12 mouse cellular contexts compared by ENCODE assay signal in the genomic region with DNA sequence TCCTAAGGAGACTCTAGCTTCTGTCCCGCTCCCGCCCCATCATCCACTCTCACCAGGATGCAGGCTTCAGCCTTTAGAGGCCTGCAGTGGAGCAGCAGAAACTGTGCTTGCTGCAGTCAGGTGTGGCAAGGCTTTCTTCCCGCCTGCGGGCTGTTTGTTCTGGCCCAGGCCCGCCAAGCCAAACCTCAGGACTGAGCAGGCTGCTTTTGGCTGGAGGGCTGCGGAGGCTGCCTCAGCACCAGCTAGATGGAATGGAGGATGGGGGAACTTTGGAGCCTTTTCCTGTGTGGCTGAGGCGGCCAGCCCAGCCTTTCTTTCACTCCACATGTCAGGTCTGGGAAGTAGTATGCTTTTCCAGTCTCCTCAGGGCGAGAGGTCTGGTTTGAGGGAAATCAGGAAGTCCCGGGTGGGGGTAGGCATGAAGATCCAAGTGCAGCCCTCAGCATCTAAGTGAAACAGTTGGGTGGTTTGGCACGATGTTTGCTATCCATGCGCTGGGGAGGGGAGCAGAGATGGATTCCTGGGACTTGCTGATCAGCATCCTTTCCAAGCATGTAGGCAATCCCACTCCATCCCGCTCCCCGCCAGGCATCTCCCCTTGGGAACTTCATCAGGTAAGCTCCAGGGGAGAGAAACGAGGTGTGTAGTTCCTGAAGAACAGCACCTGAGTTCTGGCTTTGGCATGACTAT. TPM values are rescaled to one million over a fixed set of nuclear protein-coding genes. Genes with fewer than 3 reads are reported as not detected.
A peak's percentile ranks its signal among the peaks of the same experiment; 100 is the strongest.
DNase-seq lines count a peak whose midpoint lies in the region; ATAC-seq and TF ChIP-seq lines count a peak whose summit lies in the region.
"Had no signal": no experiment of that assay in that cellular context is flagged by ENCODE, and none has a peak within 500 bp of the region (broad histone marks: within the 10 kb centered on the region; RNA-seq: fewer than 3 reads in every experiment).

No protein-coding gene starts in this region.

- no peak overlapping the region for H3K4me2 ChIP-seq in liver, embryonic 12.5 days
- no peak overlapping the region for H3K4me2 ChIP-seq in liver, postnatal 0 days (ENCODE audit: low read depth, low read length)
- no peak overlapping the region for H3K4me2 ChIP-seq in limb, embryonic 14.5 days (replicated peaks; ENCODE audit: low read depth, low read length, severe bottlenecking)
- H3K4me2 ChIP-seq: liver, embryonic 15.5 days had no signal

- no peak for TF ChIP-seq CTCF in liver, postnatal 0 days (IDR thresholded peaks at IDR 0.05; ENCODE audit: low read depth)

- 0 out of 2 replicates have a peak overlapping the region, but pooled peaks have one; percentile 22 for H3K9ac ChIP-seq in liver, embryonic 12.5 days
- H3K9ac ChIP-seq in liver, postnatal 0 days (replicated peaks): no peak overlapping the region
- no peak overlapping the region for H3K9ac ChIP-seq in limb, embryonic 14.5 days (ENCODE audit: low read depth, low read length, severe bottlenecking)
- H3K9ac ChIP-seq: liver, embryonic 15.5 days had no signal

- H3K36me3 ChIP-seq in liver, embryonic 12.5 days: no peaks in the 10 kb centered on the region
- no peaks in the 10 kb centered on the region for H3K36me3 ChIP-seq in liver, postnatal 0 days (replicated peaks; ENCODE audit: insufficient read depth, low read length)
- no peaks in the 10 kb centered on the region for H3K36me3 ChIP-seq in embryonic facial prominence, embryonic 10.5 days (replicated peaks)
- no peaks in the 10 kb centered on the region for H3K36me3 ChIP-seq in limb, embryonic 14.5 days (ENCODE audit: control insufficient read depth, insufficient read depth, low read length)
- H3K36me3 ChIP-seq: liver, embryonic 15.5 days had no signal

- no peak overlapping the region for H3K4me3 ChIP-seq in liver, embryonic 12.5 days
- no peak overlapping the region for H3K4me3 ChIP-seq in liver, postnatal 0 days (ENCODE audit: low read depth, low read length)
- H3K4me3 ChIP-seq in embryonic facial prominence, embryonic 10.5 days: no peak overlapping the region
- H3K4me3 ChIP-seq in limb, embryonic 14.5 days (replicated peaks; ENCODE audit: low read length): no peak overlapping the region
- H3K4me3 ChIP-seq: erythroblast, embryonic 14.5 days; liver, embryonic 15.5 days had no signal

- peaks cover 7% of the 10 kb centered on the region; the same call in 1 of the 2 replicates for H3K4me1 ChIP-seq in liver, embryonic 12.5 days
- no peaks in the 10 kb centered on the region for H3K4me1 ChIP-seq in liver, postnatal 0 days (ENCODE audit: insufficient read depth)
- peaks cover 12% of the 10 kb centered on the region for H3K4me1 ChIP-seq in embryonic facial prominence, embryonic 10.5 days
- H3K4me1 ChIP-seq in limb, embryonic 14.5 days (ENCODE audit: control insufficient read depth, insufficient read depth, low read length): no peaks in the 10 kb centered on the region
- H3K4me1 ChIP-seq: liver, embryonic 15.5 days had no signal

- ATAC-seq in liver, embryonic 12.5 days: no peak
- no peak for ATAC-seq in liver, postnatal 0 days
- ATAC-seq in granulocyte monocyte progenitor cell, adult 5-6 weeks (replicated peaks; ENCODE audit: poor library complexity, severe bottlenecking): peak; percentile 38
- ATAC-seq in limb, embryonic 14.5 days (ENCODE audit: low FRiP score, low read depth): peak; percentile 50

- TF ChIP-seq EP300 in liver, postnatal 0 days (IDR thresholded peaks at IDR 0.05; ENCODE audit: low read depth): no peak

- 66% methylated on average over 14 of the region's 14 CpGs for WGBS in liver, embryonic 12.5 days (ENCODE audit: insufficient replicate concordance)
- WGBS in liver, postnatal 0 days (ENCODE audit: insufficient replicate concordance): 68% methylated on average over 14 of the region's 14 CpGs
- 63% methylated on average over 14 of the region's 14 CpGs for WGBS in embryonic facial prominence, embryonic 10.5 days
- WGBS in limb, embryonic 14.5 days: 59% methylated on average over 14 of the region's 14 CpGs

- no peaks in the 10 kb centered on the region for H3K27me3 ChIP-seq in liver, embryonic 12.5 days (replicated peaks)
- no peaks in the 10 kb centered on the region for H3K27me3 ChIP-seq in liver, postnatal 0 days (ENCODE audit: insufficient read depth, low read length)
- H3K27me3 ChIP-seq in embryonic facial prominence, embryonic 10.5 days (replicated peaks; ENCODE audit: low read depth, poor library complexity, severe bottlenecking): no peaks in the 10 kb centered on the region
- no peaks in the 10 kb centered on the region for H3K27me3 ChIP-seq in limb, embryonic 14.5 days (ENCODE audit: control insufficient read depth, insufficient read depth, low read length)
- H3K27me3 ChIP-seq: liver, embryonic 15.5 days had no signal

- no peak overlapping the region for H3K27ac ChIP-seq in liver, embryonic 12.5 days
- H3K27ac ChIP-seq in liver, postnatal 0 days (ENCODE audit: low read depth): no peak overlapping the region
- H3K27ac ChIP-seq in embryonic facial prominence, embryonic 10.5 days (replicated peaks): peak overlapping the region; percentile 40; the same call in 1 of the 2 replicates
- H3K27ac ChIP-seq in limb, embryonic 14.5 days (replicated peaks; ENCODE audit: low read depth, low read length): 0 out of 2 replicates have a peak overlapping the region, but pooled peaks have one; percentile 22
- H3K27ac ChIP-seq: liver, embryonic 15.5 days; macrophage had no signal

- TF ChIP-seq POLR2A in limb, embryonic 14.5 days (IDR thresholded peaks at IDR 0.05; ENCODE audit: borderline replicate concordance, extremely low read depth, insufficient read depth, insufficient read length): no peak

- H3K9me3 ChIP-seq in liver, embryonic 12.5 days (replicated peaks): no peaks in the 10 kb centered on the region
- H3K9me3 ChIP-seq in liver, postnatal 0 days (ENCODE audit: low read length): no peaks in the 10 kb centered on the region
- H3K9me3 ChIP-seq in embryonic facial prominence, embryonic 10.5 days: no peaks in the 10 kb centered on the region
- H3K9me3 ChIP-seq in limb, embryonic 14.5 days (ENCODE audit: control insufficient read depth, low read length): no peaks in the 10 kb centered on the region
- H3K9me3 ChIP-seq: liver, embryonic 15.5 days had no signal

- DNase-seq in liver, postnatal 0 days: no peak
- DNase-seq in embryonic facial prominence, embryonic 10.5 days (ENCODE audit: low spot score): peak; percentile 18
- peak; percentile 49 for DNase-seq in limb, embryonic 14.5 days (ENCODE audit: low spot score)
- DNase-seq in urinary bladder, postnatal 4 days (ENCODE audit: low spot score in 2 of 2): no peak
- no peak for DNase-seq in heart, adult 8-10 months (ENCODE audit: low spot score)
- DNase-seq: adrenal gland, postnatal 10 days; heart, postnatal 4 days had no signal

RNA-seq across cellular contexts. Expression of a gene that starts 18.9 kb away (rescaled TPM):
- 11.9 and 13.3 TPM in 2 replicates for polyA plus RNA-seq in liver, embryonic 12.5 days (2016; fragmentation: Nextera tagmentation; extraction: Ambion mirVana)
- polyA plus RNA-seq in liver, postnatal 0 days (2015; fragmentation: Nextera tagmentation; extraction: Ambion mirVana): 5.9 and 7.3 TPM in 2 replicates
- 5.4 and 5.8 TPM in 2 replicates for polyA plus RNA-seq in embryonic facial prominence, embryonic 10.5 days (2016; fragmentation: Nextera tagmentation; extraction: Ambion mirVana)
- total RNA-seq in granulocyte monocyte progenitor cell, adult 5-6 weeks (2014; fragmentation: Nextera tagmentation): 60.4 and 61.3 TPM in 2 replicates
- 69.4 and 72.2 TPM in 2 replicates for total RNA-seq in granulocyte monocyte progenitor cell, adult 5-6 weeks (2017)
- 3.6 and 3.8 TPM in 2 replicates for polyA plus RNA-seq in limb, embryonic 14.5 days (2012; rRNA removed)
- 3.2 and 5.6 TPM in 2 replicates for polyA plus RNA-seq in limb, embryonic 14.5 days (2014; fragmentation: Nextera tagmentation; extraction: Ambion mirVana)
- total RNA-seq in heart, adult 8-10 months (2022): 10 to 100 TPM in 1 of 4 experiments, 1 to 10 TPM in 3; 5.3 to 10.4 (median 7.5) TPM

Comparison
In these comparisons a context has a peak if more than half of its experiments do, and no peak if none do; other contexts are left out.
1. ATAC-seq: peak in granulocyte monocyte progenitor cell, adult 5-6 weeks (single experiment) and limb, embryonic 14.5 days (single experiment); none in liver, embryonic 12.5 days (single experiment) and liver, postnatal 0 days (single experiment).
2. H3K27ac ChIP-seq: peak in embryonic facial prominence, embryonic 10.5 days (single experiment) and limb, embryonic 14.5 days (single experiment); none in liver, embryonic 12.5 days (single experiment) and liver, postnatal 0 days (single experiment).
3. DNase-seq: peak in embryonic facial prominence, embryonic 10.5 days (single experiment) and limb, embryonic 14.5 days (single experiment); none in liver, postnatal 0 days (single experiment), urinary bladder, postnatal 4 days (0 of 2) and heart, adult 8-10 months (single experiment).